Mouse (Mus musculus): ENCODE results near the gene Prkce.

GRCm38 (mm10) chr17:86272961-86273360, 105.4 kb downstream of the Prkce start:
- TF ChIP-seq POLR2A (IDR thresholded peaks at IDR 0.05; ENCODE audit: low read depth, low read length) (no peak), CTCF (IDR thresholded peaks at IDR 0.05; ENCODE audit: borderline replicate concordance, insufficient read depth, low read length) (no peak)
